Mouse (Mus musculus): ENCODE results near the gene Dffa.

DNA sequence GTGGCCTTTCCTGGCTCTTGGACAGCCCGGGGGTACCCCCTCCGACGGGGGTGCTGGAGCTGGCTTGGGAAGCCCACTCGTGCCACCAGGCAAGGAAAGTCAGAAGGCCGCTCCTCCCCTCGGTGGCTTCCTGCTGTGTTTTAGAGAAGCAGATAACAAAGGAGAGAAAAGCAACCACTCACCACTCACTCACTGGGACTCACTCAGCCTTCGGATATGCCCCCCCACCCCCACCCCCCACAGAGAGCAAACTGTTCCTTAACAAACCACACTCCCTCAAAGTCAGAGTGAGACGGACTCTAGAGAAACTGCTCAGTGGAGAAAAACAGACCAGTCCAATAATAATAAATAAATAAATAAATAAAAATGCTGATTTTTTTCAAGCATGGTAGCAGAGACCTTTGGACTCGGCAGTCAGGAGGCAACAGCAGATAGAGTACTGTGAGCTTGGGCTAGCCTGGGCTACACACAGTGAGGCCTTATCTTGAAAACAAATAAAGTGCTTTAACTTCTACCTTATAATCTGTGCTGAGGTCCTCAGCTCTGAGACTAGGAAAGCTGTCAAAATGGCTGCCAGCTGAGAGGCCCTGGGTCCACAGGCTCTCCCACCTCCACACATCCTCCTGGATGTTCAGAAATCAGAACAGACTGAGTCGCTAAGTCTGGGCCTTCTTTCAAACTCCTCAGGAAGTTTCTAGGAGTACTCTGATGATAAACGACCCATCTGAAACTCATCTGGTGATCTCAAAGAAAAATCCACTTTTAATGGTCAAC, 21.6 kb downstream of the Dffa start:
- TF ChIP-seq CTCF (IDR thresholded peaks at IDR 0.05; ENCODE audit: control insufficient read depth, insufficient read depth, low read length): no peak
- no peak for TF ChIP-seq POLR2A (IDR thresholded peaks at IDR 0.05; ENCODE audit: borderline replicate concordance, control insufficient read depth, low read depth, low read length)

Measured in bone marrow, adult 2 months (tissue).